Mouse (Mus musculus): Measurements from ENCODE around the gene Rwdd4a.

Rwdd4a gene

DNA sequence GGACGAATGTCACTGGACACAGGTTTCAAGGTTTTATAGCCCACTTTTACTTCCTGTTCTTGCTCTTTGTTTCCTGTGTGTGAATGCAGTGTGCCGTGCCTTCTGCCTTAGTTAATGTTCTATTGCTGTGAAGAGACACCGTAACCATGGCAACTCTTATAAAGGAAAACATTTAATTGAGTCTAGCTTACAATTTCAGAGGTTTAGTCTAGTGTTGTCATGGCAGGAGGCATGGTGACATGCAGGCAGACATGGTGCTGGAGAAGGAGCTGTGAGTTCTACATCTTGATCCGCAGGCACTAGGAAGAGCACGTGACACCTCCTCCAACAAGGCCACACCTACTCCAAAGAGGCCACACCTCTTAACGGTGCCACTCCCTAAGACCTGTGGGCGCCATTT lies 48.0 kb downstream of the Rwdd4a start:
- in situ Hi-C loops (cut with MboI, MseI), result loop anchor here (10.0 kb wide), 2 partner anchors 317 to 1667 kb away; no protein-coding TSS in a partner anchor

DNA sequence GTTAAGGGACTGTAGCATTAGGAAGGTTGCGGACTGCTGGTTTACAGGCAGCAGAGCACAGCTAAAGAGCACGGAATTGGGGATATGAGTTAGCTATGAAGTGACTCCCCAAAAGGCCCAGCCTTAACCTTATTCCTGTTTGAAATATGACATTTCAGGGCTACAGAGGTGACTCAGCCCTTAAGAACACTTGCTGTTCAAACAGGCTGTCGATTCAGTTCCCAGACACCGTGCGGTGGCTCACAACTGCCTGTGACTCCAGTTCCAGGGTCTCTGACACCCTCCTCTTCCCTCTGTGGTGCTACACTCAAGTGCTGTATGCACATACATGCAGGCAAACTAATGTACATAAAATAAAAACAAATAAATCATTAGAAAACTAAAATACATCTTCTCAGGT lies 55.2 kb downstream of the Rwdd4a start:
- in situ Hi-C loops (cut with MboI, MseI), result loop anchor here (10.0 kb wide), 2 partner anchors 324 to 1674 kb away; no protein-coding TSS in a partner anchor

DNA sequence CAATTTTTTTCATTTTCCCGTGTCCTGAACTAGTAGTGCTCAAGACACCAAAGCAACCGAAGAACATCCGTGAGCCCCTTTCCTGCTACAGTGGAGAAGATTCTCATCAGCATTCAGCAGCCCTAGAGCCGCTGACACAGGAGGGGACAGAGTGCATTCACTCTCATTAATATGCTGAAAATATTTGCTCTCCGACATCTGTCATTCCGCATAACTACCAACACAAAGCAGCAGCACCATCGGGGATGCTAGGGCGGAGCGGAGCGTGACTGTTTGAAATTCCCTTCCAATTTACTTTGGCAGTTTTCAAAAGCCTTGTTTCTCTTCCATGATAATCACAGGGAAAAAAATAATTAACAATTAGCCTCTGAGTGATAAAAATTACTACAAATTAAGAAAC lies 56.9 kb downstream of the Rwdd4a start:
- in situ Hi-C loops (cut with MboI, MseI), result no loop called here

DNA sequence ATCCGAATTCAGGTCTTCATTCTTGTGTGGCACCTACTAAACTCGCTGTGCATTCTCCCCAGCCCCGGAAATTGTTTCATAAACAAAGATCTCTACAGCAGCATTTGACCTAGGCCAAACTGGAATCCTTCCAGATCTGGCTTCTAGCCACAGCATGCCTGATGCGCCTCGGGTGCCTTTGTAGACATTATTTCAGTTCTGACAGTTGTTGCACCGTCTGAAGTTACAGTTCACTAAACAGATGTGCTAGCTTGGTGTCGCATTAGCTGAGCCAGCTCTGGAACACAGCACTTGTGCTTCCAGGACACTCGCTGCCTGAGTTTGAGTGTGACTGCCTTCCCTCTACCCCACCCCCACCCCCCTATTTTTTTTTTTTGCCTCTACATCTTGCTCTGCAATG lies 67.2 kb downstream of the Rwdd4a start:
- in situ Hi-C loops (cut with MboI, MseI), result no loop called here
